ENCODE assay signal across 10 mouse cellular contexts in genomic region chr1:125236948-125237594, GRCm38 (mm10).
DNase-seq lines count a peak whose midpoint lies in the region; ATAC-seq and TF ChIP-seq lines count a peak whose summit lies in the region.
"Had no signal": no experiment of that assay in that cellular context is flagged by ENCODE, and none has a peak within 500 bp of the region (broad histone marks: within the 10 kb centered on the region; RNA-seq: fewer than 3 reads in every experiment).

No protein-coding gene starts in this region.

- TF ChIP-seq CTCF in stomach, postnatal 0 days (IDR thresholded peaks at IDR 0.05; ENCODE audit: low read depth), result no peak
- TF ChIP-seq CTCF in intestine, postnatal 0 days (IDR thresholded peaks at IDR 0.05; ENCODE audit: low read depth), result no peak

- intact Hi-C loops in left cerebral cortex, postnatal 36 days (cut with DNase I), result no loop called here

- H3K4me2 ChIP-seq in stomach, postnatal 0 days (replicated peaks; ENCODE audit: low read depth), result no peak overlapping the region
- H3K4me2 ChIP-seq in intestine, postnatal 0 days (replicated peaks; ENCODE audit: low read depth), result no peak overlapping the region

- H3K9me3 ChIP-seq in stomach, postnatal 0 days (ENCODE audit: control insufficient read depth, low read length), result no peaks in the 10 kb centered on the region
- H3K9me3 ChIP-seq in intestine, postnatal 0 days (ENCODE audit: control insufficient read depth), result no peaks in the 10 kb centered on the region

- no peak overlapping the region for H3K9ac ChIP-seq in stomach, postnatal 0 days (ENCODE audit: low read length)
- no peak overlapping the region for H3K9ac ChIP-seq in intestine, postnatal 0 days (ENCODE audit: low read depth, low read length)

- DNase-seq in kidney, postnatal 10 days, result peak; percentile 5
- no peak for DNase-seq in kidney, postnatal 36 days
- peak; percentile 2 for DNase-seq in adrenal gland, adult 8-10 months
- DNase-seq in frontal cortex, postnatal 36 days (ENCODE audit: low spot score in 2 of 2), result peak; percentile 74 to 85
- peak; percentile 59 to 62 for DNase-seq in left cerebral cortex, postnatal 36 days (ENCODE audit: low spot score in 2 of 2)
- no peak for DNase-seq in stomach, postnatal 0 days (ENCODE audit: low spot score)
- DNase-seq in ovary, postnatal 10 days (ENCODE audit: low spot score), result no peak
- DNase-seq: gastrocnemius, postnatal 25 days; lung, postnatal 4 days had no signal

- H3K4me1 ChIP-seq in stomach, postnatal 0 days (replicated peaks; ENCODE audit: control insufficient read depth, insufficient read depth), result no peaks in the 10 kb centered on the region
- no peaks in the 10 kb centered on the region for H3K4me1 ChIP-seq in intestine, postnatal 0 days (replicated peaks; ENCODE audit: control insufficient read depth, insufficient read depth, low read length)

- H3K27ac ChIP-seq in stomach, postnatal 0 days (replicated peaks), result no peak overlapping the region
- H3K27ac ChIP-seq in intestine, postnatal 0 days (ENCODE audit: low read depth, low read length), result no peak overlapping the region

- H3K4me3 ChIP-seq in stomach, postnatal 0 days (ENCODE audit: low read depth, low read length), result no peak overlapping the region
- H3K4me3 ChIP-seq in intestine, postnatal 0 days (ENCODE audit: low read depth, low read length), result no peak overlapping the region

- no peaks in the 10 kb centered on the region for H3K36me3 ChIP-seq in stomach, postnatal 0 days (ENCODE audit: control insufficient read depth, insufficient read depth, low read length)
- H3K36me3 ChIP-seq in intestine, postnatal 0 days (ENCODE audit: control insufficient read depth, insufficient read depth), result no peaks in the 10 kb centered on the region

- WGBS in stomach, postnatal 0 days, result 85% methylated on average over 10 of the region's 10 CpGs
- 88% methylated on average over 10 of the region's 10 CpGs for WGBS in intestine, postnatal 0 days

- H3K27me3 ChIP-seq in stomach, postnatal 0 days (ENCODE audit: control insufficient read depth, insufficient read depth, low read length), result no peaks in the 10 kb centered on the region
- H3K27me3 ChIP-seq in intestine, postnatal 0 days (replicated peaks; ENCODE audit: control insufficient read depth, insufficient read depth, low read length), result no peaks in the 10 kb centered on the region

- no peak for TF ChIP-seq EP300 in stomach, postnatal 0 days (optimal IDR thresholded peaks at IDR 0.05)

- ATAC-seq in stomach, postnatal 0 days (ENCODE audit: low FRiP score, low TSS enrichment), result no peak
- ATAC-seq in intestine, postnatal 0 days, result no peak

Comparison
In these comparisons a context has a peak if more than half of its experiments do, and no peak if none do; other contexts are left out.
1. DNase-seq: peak in kidney, postnatal 10 days (single experiment), adrenal gland, adult 8-10 months (single experiment), frontal cortex, postnatal 36 days (2 of 2) and left cerebral cortex, postnatal 36 days (2 of 2); none in kidney, postnatal 36 days (0 of 2), stomach, postnatal 0 days (single experiment) and ovary, postnatal 10 days (single experiment).